Mouse (Mus musculus): Measurements from ENCODE around the gene Wdr31. TPM values are rescaled to one million over a fixed set of nuclear protein-coding genes. Genes with fewer than 3 reads are reported as not detected.

Gene Wdr31
- polyA plus RNA-seq, 1 experiment from 2014 or later = 16.3 TPM

DNA sequence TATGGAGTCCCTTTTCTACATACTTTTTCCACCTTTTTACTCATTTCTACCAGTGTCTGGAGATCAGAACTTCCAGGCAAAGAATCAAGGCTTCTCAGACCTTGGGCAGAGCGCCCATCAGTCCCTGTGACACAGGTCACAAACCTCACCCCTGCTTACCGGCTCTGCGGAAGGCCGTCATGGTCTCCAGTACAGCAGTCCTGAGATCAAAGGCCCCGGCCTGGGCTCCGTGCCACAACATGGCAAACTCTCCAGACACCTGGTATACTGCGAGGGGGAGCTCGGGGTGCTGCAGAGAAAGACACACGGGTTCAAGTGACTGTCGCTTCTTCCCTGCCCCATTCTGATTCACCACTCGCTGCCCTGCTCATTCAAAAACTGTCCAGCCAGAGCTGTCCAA, 39.2 kb upstream of the Wdr31 start:
- H3K27ac ChIP-seq = no peak overlapping the region
- H3K4me1 ChIP-seq = no peaks in the 10 kb centered on the region
- no peaks in the 10 kb centered on the region for H3K27me3 ChIP-seq (replicated peaks)
- peaks cover 56% of the 10 kb centered on the region for H3K36me3 ChIP-seq (replicated peaks)
- WGBS = 92% methylated on average over 11 of the region's 11 CpGs
- no peak overlapping the region for H3K4me3 ChIP-seq
- H3K9ac ChIP-seq = no peak overlapping the region
- H3K9me3 ChIP-seq = no peaks in the 10 kb centered on the region
- no peak for ATAC-seq (replicated peaks)
- no peak overlapping the region for H3K4me2 ChIP-seq

DNA sequence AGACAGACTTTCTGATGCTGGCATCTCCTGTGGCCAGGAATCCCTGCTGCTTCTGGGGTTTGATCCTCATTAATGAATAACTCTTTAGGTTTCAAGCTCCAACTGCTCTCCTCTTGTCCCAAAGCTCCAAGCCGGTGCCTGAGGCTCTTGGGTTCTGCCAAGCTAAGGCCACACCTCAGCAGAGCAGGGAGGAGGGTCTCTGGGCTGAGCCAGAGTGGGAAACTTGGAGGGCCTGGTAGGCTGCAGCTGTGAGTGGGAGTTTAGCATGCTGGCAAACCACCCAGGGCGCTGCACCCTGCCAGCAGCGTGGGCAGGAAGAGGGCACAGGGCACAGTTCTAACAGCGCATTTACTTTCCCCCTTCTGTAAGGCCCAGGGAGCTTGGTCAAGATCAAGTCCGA, 38.1 kb upstream of the Wdr31 start:
- ATAC-seq (replicated peaks) = no peak
- no peaks in the 10 kb centered on the region for H3K27me3 ChIP-seq (replicated peaks)
- no peaks in the 10 kb centered on the region for H3K9me3 ChIP-seq
- no peak overlapping the region for H3K4me2 ChIP-seq
- H3K36me3 ChIP-seq (replicated peaks) = peaks cover 56% of the 10 kb centered on the region
- no peak overlapping the region for H3K4me3 ChIP-seq
- H3K9ac ChIP-seq = no peak overlapping the region
- H3K27ac ChIP-seq = no peak overlapping the region
- no peaks in the 10 kb centered on the region for H3K4me1 ChIP-seq
- WGBS = 93% methylated on average over 5 of the region's 5 CpGs

DNA sequence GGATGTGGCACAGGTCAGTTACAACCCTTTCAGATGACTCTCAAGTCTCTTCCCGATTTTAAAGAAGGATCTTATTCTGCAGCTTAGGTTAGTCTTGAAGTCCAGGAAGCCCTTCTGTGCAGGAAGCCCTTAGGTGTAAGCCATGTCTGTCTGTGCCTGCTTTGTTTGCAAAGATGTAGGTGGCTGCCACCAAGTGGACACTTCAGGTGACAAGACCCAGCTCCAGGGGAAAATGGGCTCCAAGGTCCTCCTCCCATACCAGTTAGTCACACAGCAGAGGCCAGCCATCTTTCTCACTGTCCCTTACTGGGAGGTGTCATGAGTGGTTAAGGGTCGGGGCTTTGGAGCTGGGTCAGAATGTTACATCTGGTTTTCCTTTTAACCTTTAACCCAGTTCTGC, 36.1 kb upstream of the Wdr31 start:
- Histone ChIP-seq H3K9ac (no peak overlapping the region), H3K9me3 (no peaks in the 10 kb centered on the region), H3K4me2 (no peak overlapping the region), H3K27me3 (replicated peaks) (no peaks in the 10 kb centered on the region), H3K27ac (no peak overlapping the region), H3K36me3 (replicated peaks) (peaks cover 39% of the 10 kb centered on the region), H3K4me3 (no peak overlapping the region), H3K4me1 (0 out of 2 replicates have a peak, but pooled peaks cover 2% of the 10 kb centered on the region)
- no peak for ATAC-seq (replicated peaks)
- 80% methylated on average over 2 of the region's 2 CpGs for WGBS

DNA sequence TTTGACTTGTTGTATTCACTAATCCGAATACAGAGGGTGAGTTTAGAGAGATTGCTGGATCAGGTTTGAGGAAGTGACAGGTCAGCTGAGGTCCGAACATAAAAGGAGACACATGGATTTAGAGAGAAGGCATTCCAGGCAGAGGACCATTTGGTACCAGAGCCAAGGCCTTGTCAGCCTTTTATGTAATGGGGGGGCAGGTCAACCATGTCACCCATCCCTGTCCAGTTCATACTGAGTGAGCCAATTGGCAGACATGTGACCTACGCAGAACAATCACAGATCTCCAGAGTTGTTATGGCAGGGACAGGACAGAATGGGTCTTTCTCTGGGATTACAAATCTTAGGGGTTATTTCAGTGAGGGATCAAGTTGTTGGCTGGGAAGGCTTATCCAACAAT, 35.3 kb upstream of the Wdr31 start:
- Histone ChIP-seq H3K4me2 (no peak overlapping the region), H3K27me3 (replicated peaks) (no peaks in the 10 kb centered on the region), H3K4me3 (no peak overlapping the region), H3K27ac (no peak overlapping the region), H3K4me1 (peaks cover 7% of the 10 kb centered on the region), H3K9me3 (no peaks in the 10 kb centered on the region), H3K36me3 (replicated peaks) (peaks cover 31% of the 10 kb centered on the region), H3K9ac (no peak overlapping the region)
- 86% methylated on average over 3 of the region's 3 CpGs for WGBS
- no peak for ATAC-seq (replicated peaks)

DNA sequence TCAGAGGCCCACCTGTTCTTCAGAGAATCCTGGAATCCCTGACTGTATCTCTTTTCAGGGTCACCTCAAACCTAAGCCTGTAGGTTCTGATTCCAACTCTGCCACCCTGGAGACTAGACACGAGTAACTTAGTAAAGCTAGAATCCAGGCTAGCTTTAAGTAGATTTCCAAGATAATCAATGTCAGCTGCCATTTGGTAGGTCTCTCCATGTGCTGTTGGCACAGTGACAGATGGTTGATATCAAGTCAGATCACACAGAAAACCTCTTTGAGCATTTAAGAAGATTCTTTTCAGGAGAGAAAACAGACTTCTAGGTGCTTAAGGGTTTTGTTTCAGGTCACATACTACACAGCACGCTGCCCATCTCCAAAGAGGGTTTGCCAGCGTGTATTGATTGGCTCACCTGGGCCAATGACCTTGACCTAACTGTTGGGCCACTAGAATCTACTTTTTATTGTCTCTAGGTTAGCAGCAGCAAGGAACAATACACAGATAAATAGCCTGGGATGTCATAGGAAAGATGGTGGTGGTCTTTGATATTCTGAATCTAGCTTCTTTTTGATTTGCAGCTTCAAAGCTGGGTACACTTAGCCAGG, 32.8 kb upstream of the Wdr31 start, which contains the start of gene Hdhd3:
Hdhd3 (minus strand) TSS at position 94 of the 597 bp plus-strand sequence.
- peaks cover 10% of the 10 kb centered on the region for H3K4me1 ChIP-seq
- H3K9ac ChIP-seq = peak within 1 kb of the TSS; percentile 81
- H3K36me3 ChIP-seq (replicated peaks) = peaks cover 15% of the 10 kb centered on the region; the same call in 1 of the 2 replicates
- ATAC-seq (replicated peaks) = no peak
- WGBS = 80% methylated on average over 3 of the region's 3 CpGs
- H3K27ac ChIP-seq = peak within 1 kb of the TSS; percentile 69
- H3K4me3 ChIP-seq = peak within 1 kb of the TSS; percentile 72
- peak within 1 kb of the TSS; percentile 85 for H3K4me2 ChIP-seq
- H3K27me3 ChIP-seq (replicated peaks) = no peaks in the 10 kb centered on the region
- no peaks in the 10 kb centered on the region for H3K9me3 ChIP-seq

DNA sequence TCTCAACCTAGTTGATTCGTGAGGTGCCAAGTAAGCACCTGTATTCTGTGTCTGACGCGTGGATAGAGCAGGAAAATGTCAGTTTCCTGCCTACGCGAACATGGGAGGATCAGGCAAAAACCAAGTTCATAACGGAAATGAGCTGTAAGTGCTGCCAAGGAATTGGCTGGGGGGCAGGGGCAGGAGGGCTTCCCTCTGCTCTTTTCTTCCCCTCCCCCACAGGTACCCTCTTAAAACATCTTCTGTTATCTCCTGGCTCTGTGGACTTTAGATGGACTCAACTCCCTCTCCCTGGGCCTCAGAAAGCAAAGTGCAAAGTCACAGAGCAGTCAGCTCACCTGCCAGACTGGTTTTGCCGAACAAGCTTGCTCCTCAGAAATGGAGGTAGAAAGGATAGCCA, 32.3 kb upstream of the Wdr31 start:
- no peak for ATAC-seq (replicated peaks)
- no peak overlapping the region for H3K27ac ChIP-seq
- H3K27me3 ChIP-seq (replicated peaks) = no peaks in the 10 kb centered on the region
- peaks cover 10% of the 10 kb centered on the region for H3K4me1 ChIP-seq
- H3K4me3 ChIP-seq = no peak overlapping the region
- H3K9ac ChIP-seq = no peak overlapping the region
- H3K9me3 ChIP-seq = no peaks in the 10 kb centered on the region
- WGBS = 82% methylated on average over 7 of the region's 7 CpGs
- no peak overlapping the region for H3K4me2 ChIP-seq
- H3K36me3 ChIP-seq (replicated peaks) = peaks cover 14% of the 10 kb centered on the region; the same call in 1 of the 2 replicates

DNA sequence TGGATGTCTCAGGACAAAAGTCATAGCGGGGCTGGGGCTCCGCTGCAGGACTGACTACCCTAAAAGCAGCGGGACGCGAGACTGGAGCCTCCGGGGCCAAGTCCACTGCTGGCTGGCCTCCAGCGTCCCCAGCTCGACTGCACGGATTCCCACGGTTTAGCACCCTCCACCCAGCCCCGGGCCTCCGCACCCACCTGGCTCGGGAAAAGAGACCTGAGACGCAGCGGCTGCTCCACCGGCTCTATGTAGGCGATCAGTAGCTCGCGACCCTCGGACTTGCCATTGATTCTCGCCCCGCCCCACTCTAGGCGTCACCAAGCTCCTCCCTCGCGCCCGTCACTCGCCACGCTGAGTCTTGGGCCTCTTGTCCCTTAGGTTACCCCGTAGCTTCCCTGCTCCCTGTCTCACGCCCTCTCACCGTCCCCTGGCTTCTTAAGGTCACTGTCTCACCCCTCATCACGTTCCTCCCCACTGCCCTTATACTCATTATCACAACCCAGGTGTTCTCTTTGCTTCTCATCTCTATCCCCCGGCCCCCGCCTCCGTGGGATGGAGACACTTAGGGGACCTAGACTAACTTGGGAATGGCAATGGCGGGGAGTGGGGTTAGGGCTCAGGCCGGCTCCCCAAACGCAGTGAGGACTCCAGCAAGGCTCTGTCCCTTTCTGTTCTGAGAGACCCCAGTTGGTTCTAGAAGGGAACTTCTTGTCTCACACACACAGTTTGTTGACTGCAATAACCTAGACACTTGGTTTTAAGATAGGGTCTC, 31.5 kb upstream of the Wdr31 start:
- Histone ChIP-seq H3K9ac (peak overlapping the region; percentile 81), H3K9me3 (no peaks in the 10 kb centered on the region), H3K36me3 (replicated peaks) (peaks cover 13% of the 10 kb centered on the region; the same call in 1 of the 2 replicates), H3K27me3 (replicated peaks) (no peaks in the 10 kb centered on the region), H3K4me1 (peaks cover 10% of the 10 kb centered on the region), H3K4me3 (peak overlapping the region; percentile 72), H3K4me2 (peak overlapping the region; percentile 85), H3K27ac (peak overlapping the region; percentile 69)
- WGBS = 1% methylated on average over 38 of the region's 38 CpGs
- ATAC-seq (replicated peaks) = peak; percentile 97

DNA sequence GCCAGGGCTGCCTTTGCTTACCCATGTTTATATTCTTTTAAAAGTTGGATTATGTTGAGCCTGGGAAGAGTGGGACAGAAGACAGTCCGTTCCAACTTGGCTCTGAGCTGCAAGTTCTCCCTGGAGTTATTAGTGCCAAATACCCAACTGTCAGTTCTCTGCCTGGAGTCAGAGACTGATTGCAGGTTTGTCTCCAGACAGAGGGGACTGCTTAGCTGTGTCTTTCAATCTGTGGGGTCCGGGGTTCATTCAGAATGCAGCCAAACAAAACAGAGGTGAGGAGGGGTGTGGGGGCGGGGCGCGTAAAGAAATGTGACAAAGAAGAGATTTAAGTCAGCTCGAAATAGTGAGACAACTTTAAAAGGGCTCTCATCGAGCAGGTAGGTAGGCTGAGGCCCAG, 30.8 kb upstream of the Wdr31 start:
- Histone ChIP-seq H3K27me3 (replicated peaks) (no peaks in the 10 kb centered on the region), H3K4me3 (peak overlapping the region; percentile 72), H3K36me3 (replicated peaks) (peaks cover 13% of the 10 kb centered on the region; the same call in 1 of the 2 replicates), H3K27ac (peak overlapping the region; percentile 69), H3K9me3 (no peaks in the 10 kb centered on the region), H3K9ac (peak overlapping the region; percentile 81), H3K4me2 (peak overlapping the region; percentile 85), H3K4me1 (peaks cover 10% of the 10 kb centered on the region)
- ATAC-seq (replicated peaks) = peak; percentile 32
- WGBS = under 1% methylated on average over 7 of the region's 7 CpGs

DNA sequence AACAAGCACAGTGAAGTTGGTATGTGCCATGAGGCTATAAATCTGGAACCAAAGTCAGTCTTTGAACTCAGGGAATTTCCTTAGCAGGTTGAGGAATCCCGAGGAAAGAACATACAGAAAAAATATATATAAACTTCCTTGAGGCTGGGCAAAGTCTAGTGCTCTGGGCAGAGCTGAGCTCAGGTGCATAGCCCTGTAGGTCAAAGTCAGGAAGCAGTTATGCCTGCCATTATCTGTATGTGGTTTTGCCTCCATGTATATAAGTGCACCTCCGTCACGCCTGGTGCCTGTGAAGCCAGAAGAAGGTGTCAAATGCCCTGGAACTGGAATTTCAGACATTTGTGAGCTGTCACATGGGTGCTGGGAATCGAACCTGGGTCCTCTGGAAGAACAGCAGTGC, 30.1 kb upstream of the Wdr31 start:
- 88% methylated on average over 4 of the region's 4 CpGs for WGBS
- peaks cover 13% of the 10 kb centered on the region; the same call in 1 of the 2 replicates for H3K36me3 ChIP-seq (replicated peaks)
- H3K4me1 ChIP-seq = peaks cover 10% of the 10 kb centered on the region
- no peaks in the 10 kb centered on the region for H3K27me3 ChIP-seq (replicated peaks)
- H3K9ac ChIP-seq = no peak overlapping the region
- ATAC-seq (replicated peaks) = no peak
- H3K9me3 ChIP-seq = no peaks in the 10 kb centered on the region
- H3K27ac ChIP-seq = no peak overlapping the region
- H3K4me2 ChIP-seq = no peak overlapping the region; the same call in 1 of the 2 replicates
- no peak overlapping the region for H3K4me3 ChIP-seq

DNA sequence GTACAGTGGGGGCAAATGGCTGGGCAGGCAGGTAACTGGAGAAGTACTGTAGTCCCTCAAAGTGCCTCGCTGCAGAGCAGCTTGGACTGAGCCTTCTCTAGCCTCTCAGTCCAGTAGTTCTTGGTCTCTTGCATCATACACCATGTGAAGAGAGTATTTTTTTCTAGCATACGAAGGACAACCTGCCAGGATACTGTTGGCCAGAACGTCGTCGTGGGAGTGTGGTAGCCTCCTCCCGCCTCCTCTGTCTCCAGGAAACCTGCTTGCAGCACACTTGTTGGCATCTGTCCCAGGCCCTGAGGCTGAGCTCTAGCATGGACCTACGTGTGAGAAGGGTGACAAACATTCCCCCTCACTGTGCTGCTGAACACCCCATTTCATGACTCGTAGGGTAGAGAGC, 26.1 kb upstream of the Wdr31 start:
- H3K9ac ChIP-seq = no peak overlapping the region
- peaks cover 7% of the 10 kb centered on the region for H3K4me1 ChIP-seq
- no peak for ATAC-seq (replicated peaks)
- no peaks in the 10 kb centered on the region for H3K9me3 ChIP-seq
- H3K4me3 ChIP-seq = no peak overlapping the region
- H3K36me3 ChIP-seq (replicated peaks) = peaks cover 13% of the 10 kb centered on the region; the same call in 1 of the 2 replicates
- no peaks in the 10 kb centered on the region for H3K27me3 ChIP-seq (replicated peaks)
- H3K4me2 ChIP-seq = no peak overlapping the region
- no peak overlapping the region for H3K27ac ChIP-seq
- 68% methylated on average over 8 of the region's 8 CpGs for WGBS

DNA sequence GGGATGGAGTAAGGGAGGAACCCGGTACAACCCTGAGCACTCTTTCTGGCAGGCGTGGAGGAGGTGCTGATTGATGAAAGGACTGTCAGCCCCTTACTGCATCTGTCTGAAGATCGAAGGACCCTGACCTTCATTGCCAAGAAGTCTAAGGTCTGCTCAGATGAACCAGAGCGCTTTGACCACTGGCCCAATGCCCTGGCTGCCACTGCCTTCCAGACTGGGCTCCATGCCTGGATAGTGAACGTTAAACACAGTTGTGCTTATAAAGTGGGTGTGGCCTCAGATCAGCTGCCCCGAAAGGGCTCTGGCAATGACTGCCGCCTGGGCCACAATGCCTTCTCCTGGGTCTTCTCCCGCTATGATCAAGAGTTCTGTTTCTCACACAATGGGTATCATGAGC, 25.2 kb upstream of the Wdr31 start:
- 79% methylated on average over 8 of the region's 8 CpGs for WGBS
- Histone ChIP-seq H3K4me3 (no peak overlapping the region), H3K27ac (no peak overlapping the region), H3K4me2 (no peak overlapping the region), H3K27me3 (replicated peaks) (no peaks in the 10 kb centered on the region), H3K9ac (no peak overlapping the region), H3K36me3 (replicated peaks) (peaks cover 13% of the 10 kb centered on the region; the same call in 1 of the 2 replicates), H3K4me1 (peaks cover 2% of the 10 kb centered on the region; the same call in 1 of the 2 replicates), H3K9me3 (no peaks in the 10 kb centered on the region)
- ATAC-seq (replicated peaks) = no peak

DNA sequence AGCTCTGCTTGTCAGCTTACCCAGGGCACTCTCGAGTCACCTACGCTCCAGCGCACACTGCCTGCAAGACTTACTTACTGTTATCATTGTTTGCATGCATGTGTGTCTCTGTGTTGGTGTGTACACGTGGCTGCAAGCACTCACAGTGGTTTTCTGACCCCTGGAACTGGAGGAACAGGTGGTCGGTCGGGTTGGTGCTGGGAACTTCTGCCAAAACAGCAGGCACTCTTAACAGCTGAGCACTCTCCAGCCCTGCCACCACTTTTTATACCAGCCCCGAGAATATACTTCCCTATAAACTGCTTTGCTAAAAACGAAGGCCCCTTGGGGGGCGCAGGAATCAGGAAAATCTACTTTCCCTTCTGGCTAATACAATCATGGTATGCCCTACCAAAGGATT, 23.5 kb upstream of the Wdr31 start:
- Histone ChIP-seq H3K27me3 (replicated peaks) (no peaks in the 10 kb centered on the region), H3K36me3 (replicated peaks) (peaks cover 10% of the 10 kb centered on the region; the same call in 1 of the 2 replicates), H3K27ac (no peak overlapping the region), H3K4me2 (no peak overlapping the region), H3K9me3 (no peaks in the 10 kb centered on the region), H3K9ac (no peak overlapping the region), H3K4me1 (no peaks in the 10 kb centered on the region), H3K4me3 (no peak overlapping the region)
- no peak for ATAC-seq (replicated peaks)
- 66% methylated on average over 9 of the region's 9 CpGs for WGBS
